Mouse (Mus musculus) intestine, embryonic 15.5 days (tissue): ENCODE results near the gene Pdzrn3. TPM values are rescaled to one million over a fixed set of nuclear protein-coding genes. Genes with fewer than 3 reads are reported as not detected.

Experiments used
- ATAC-seq: fragments of 200-750 bp; cut with Nextera tagmentation; 2 replicates; pipeline ENCODE4 v1.8.0; 2017; ENCODE audit warnings: moderate TSS enrichment, moderate library complexity
- H3K27ac ChIP-seq: fragments of 300-500 bp; sonication (generic); 2 replicates; pipeline ENCODE4 v1.5.1; 2015; ENCODE audit warnings: mild to moderate bottlenecking, inconsistent platforms
- H3K27me3 ChIP-seq: fragments of 300-500 bp; sonication (generic); replicated peaks from 2 replicates; pipeline ENCODE4 v1.6.1; 2015; ENCODE audit warnings: inconsistent platforms
- H3K36me3 ChIP-seq: fragments of 300-500 bp; sonication (generic); 2 replicates; pipeline ENCODE4 v1.6.1; 2015; ENCODE audit warnings: inconsistent platforms
- H3K4me1 ChIP-seq: fragments of 300-500 bp; sonication (generic); replicated peaks from 2 replicates; pipeline ENCODE4 v1.6.1; 2015; ENCODE audit warnings: inconsistent platforms
- H3K4me2 ChIP-seq: fragments of 300-500 bp; sonication (generic); replicated peaks from 2 replicates; pipeline ENCODE4 v1.6.1; 2015; ENCODE audit warnings: mild to moderate bottlenecking, inconsistent platforms
- H3K4me3 ChIP-seq: fragments of 300-500 bp; sonication (generic); replicated peaks from 2 replicates; pipeline ENCODE4 v1.5.1; 2015; ENCODE audit warnings: inconsistent platforms
- H3K9ac ChIP-seq: fragments of 300-500 bp; sonication (generic); 2 replicates; pipeline ENCODE4 v1.6.1; 2015; ENCODE audit warnings: inconsistent platforms
- H3K9me3 ChIP-seq: fragments of 300-500 bp; sonication (generic); 2 replicates; pipeline ENCODE4 v1.6.1; 2016; ENCODE audit warnings: inconsistent platforms
- WGBS: fragments of 180-500 bp; shearing (Covaris S2); methylation state at CpG from one replicate; pipeline ENCODE4 v1.1.7; 2015; 5-methylcytosine and 5-hydroxymethylcytosine counted together
- polyA plus RNA-seq: library from polyadenylated mRNA; unstranded; fragments of >200 nt; fragmentation: Nextera tagmentation; extraction: Ambion mirVana; gene quantifications from 2 replicates; pipeline ENCODE4 v1.2.1, GENCODE M21; 2015

Gene Pdzrn3
- polyA plus RNA-seq, 1 experiment from 2014 or later: 10.3 TPM

DNA sequence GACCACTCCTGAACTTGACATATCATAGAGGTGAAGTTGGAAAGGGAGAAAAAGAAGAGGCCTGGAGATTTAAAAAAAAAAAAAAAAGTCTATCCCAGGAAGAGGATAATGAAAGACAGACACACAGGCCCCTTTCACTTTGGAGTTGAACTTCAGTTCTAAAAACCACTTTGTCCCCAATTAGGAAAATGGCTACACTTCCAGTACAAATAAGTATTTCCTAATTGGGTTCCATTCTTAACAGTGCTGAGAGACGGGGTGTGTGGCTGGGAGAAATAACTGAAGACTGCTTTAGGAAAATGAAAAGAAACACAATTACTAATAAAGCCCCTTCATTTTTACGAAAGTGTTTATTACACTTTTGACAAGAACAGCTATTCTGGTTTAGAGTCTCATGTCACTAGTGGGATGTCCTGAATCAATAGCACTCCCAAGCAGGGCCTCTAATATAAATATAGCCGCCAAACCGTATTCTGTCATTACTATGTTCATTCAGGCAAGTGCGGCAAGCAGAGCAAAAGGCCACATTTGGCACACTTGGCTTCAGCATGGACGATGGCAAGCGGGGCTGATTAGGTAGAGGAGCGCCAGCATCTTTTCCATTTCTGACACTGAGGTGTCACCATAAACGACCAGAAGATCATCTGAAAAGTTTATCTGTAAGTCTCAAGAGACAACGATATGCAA is 39.7 kb downstream of the Pdzrn3 start:
- H3K9ac ChIP-seq: no peak overlapping the region
- H3K27ac ChIP-seq: no peak overlapping the region
- 69% methylated on average over 10 of the region's 10 CpGs for WGBS
- H3K4me1 ChIP-seq: peaks cover 12% of the 10 kb centered on the region
- no peak overlapping the region for H3K4me2 ChIP-seq
- no peak for ATAC-seq
- no peaks in the 10 kb centered on the region for H3K9me3 ChIP-seq
- H3K4me3 ChIP-seq: no peak overlapping the region
- no peaks in the 10 kb centered on the region for H3K27me3 ChIP-seq
- H3K36me3 ChIP-seq: no peaks in the 10 kb centered on the region

DNA sequence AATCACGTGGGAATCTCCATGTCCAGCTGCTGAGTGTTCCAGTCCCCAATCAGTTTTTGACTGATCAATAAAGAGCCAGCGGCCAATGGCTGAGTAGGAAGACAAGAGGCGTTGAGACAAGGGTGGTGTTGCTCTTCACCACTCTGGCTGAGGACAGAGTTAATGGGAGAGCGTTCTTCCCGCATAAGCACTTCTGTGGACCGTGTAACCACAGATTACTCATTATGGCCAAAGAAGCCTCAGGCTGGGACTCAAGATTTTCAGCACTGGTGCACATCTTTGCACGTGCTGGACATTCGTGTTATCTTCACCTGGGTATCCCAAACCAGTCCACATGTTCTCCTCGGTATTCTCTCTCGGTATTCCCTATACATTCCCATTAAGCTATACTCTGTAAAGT is 41.0 kb downstream of the Pdzrn3 start:
- H3K9ac ChIP-seq: no peak overlapping the region
- H3K4me2 ChIP-seq: no peak overlapping the region
- WGBS: 88% methylated on average over 10 of the region's 10 CpGs
- ATAC-seq: no peak
- H3K27me3 ChIP-seq: no peaks in the 10 kb centered on the region
- no peaks in the 10 kb centered on the region for H3K36me3 ChIP-seq
- no peak overlapping the region for H3K27ac ChIP-seq
- no peak overlapping the region for H3K4me3 ChIP-seq
- no peaks in the 10 kb centered on the region for H3K9me3 ChIP-seq
- peaks cover 16% of the 10 kb centered on the region for H3K4me1 ChIP-seq

DNA sequence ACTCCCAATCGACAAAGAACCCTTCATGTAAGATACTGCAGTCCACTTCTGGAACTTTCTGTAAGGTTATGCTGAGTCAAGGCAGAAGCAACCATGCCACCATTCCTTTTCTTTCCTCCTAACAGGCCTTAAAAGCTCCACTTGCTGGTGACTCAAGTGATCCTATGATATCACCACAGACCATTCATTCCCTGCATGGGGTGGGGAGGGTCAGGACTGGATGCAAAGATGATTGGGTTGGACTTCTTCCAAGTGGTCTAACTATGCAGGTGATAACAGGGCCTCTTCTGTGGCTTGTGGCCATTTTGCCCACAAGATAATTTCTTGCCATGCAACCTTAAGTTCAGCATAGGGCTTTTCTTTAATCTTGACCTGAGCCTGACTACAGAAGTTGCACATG is 42.0 kb downstream of the Pdzrn3 start:
- 81% methylated on average over 1 of the region's 1 CpGs for WGBS
- H3K4me1 ChIP-seq: peaks cover 22% of the 10 kb centered on the region
- H3K36me3 ChIP-seq: no peaks in the 10 kb centered on the region
- no peaks in the 10 kb centered on the region for H3K9me3 ChIP-seq
- ATAC-seq: no peak
- no peak overlapping the region for H3K4me2 ChIP-seq
- no peaks in the 10 kb centered on the region for H3K27me3 ChIP-seq
- no peak overlapping the region for H3K4me3 ChIP-seq
- H3K9ac ChIP-seq: no peak overlapping the region
- no peak overlapping the region for H3K27ac ChIP-seq

DNA sequence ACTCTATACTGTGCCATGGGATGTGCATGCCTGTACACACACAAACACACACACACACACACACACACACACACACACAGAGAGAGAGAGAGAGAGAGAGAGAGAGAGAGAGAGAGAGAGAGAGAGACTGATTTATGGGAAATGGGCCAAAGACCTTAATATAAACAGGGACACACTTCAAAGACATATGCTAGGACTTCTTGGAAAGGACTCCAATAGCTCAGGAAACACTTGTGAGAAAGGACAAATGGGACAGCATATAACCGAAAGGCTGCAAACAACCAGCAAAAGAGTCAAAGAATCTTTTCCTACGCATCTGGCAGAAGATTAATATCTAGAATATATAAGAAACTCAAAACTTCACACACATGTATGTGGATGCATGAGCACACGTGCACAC is 43.2 kb downstream of the Pdzrn3 start:
- Histone ChIP-seq H3K36me3 (no peaks in the 10 kb centered on the region), H3K4me1 (peaks cover 33% of the 10 kb centered on the region), H3K27ac (no peak overlapping the region), H3K9me3 (no peaks in the 10 kb centered on the region), H3K27me3 (no peaks in the 10 kb centered on the region), H3K4me3 (no peak overlapping the region), H3K9ac (no peak overlapping the region), H3K4me2 (no peak overlapping the region)
- WGBS: 57% methylated on average over 3 of the region's 3 CpGs
- ATAC-seq: no peak

DNA sequence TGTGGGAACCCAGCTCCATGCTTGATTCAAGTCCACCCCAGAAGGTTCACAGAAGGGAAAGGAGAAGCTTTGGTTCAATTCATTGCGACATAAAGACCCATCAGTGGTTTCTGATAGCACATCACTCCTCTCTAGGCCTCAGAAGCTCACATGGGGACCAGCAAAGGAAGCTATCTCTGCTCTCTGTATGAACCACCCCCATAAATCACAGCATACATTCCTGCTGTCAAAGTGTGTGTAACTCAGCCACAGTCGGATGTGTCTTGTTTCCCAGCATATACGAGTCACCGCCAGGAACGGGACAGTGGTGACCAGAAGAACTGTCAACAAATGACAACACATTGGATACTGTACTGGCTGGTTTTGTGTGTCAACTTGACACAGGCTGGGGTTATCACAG is 47.3 kb downstream of the Pdzrn3 start:
- ATAC-seq: peak; percentile 71
- Histone ChIP-seq H3K27ac (no peak overlapping the region), H3K9me3 (no peaks in the 10 kb centered on the region), H3K4me3 (no peak overlapping the region), H3K4me1 (peaks cover 42% of the 10 kb centered on the region), H3K9ac (no peak overlapping the region), H3K4me2 (no peak overlapping the region), H3K27me3 (no peaks in the 10 kb centered on the region), H3K36me3 (no peaks in the 10 kb centered on the region)
- 13% methylated on average over 5 of the region's 5 CpGs for WGBS

DNA sequence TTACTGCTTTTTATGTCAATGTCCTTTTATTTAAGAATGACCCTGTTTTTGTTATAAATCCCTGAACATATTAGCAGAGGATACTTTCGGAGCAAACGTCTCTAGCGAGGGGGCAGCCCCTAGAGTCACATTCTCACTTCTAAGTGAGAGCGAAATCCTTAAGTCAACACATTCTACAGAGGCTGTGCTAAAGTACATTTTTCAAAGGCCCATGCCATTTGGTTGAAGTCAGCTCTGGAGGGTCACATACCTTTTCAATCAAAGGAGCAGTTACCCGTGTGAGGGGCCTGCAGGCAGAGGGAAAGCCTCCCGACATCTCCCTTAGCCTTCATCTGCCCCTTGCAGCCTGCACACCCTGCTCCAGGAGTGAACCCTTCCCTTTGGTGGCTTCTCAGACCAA is 48.2 kb downstream of the Pdzrn3 start:
- WGBS: 23% methylated on average over 6 of the region's 6 CpGs
- no peak overlapping the region for H3K27ac ChIP-seq

DNA sequence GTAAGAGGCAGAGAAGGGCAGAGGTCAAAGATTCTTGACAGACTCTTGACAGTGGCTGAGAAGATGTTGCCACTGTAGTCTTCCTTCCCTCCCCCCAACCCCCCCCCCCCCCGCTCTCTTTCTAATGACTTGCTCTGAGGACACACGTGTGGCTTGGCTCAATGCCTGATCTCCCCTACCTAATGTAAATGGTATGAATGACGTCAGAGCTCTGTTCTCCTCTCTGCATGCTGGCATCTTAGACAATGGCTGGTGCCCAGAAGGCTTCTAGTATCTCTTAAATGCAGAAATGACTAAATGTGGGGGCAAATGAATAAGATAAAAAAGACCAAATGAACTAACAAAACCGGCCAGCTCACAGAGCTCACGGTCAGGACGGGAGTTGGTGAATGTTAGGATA is 49.2 kb downstream of the Pdzrn3 start:
- Histone ChIP-seq H3K36me3 (no peaks in the 10 kb centered on the region), H3K9ac (no peak overlapping the region), H3K27ac (no peak overlapping the region), H3K4me3 (no peak overlapping the region), H3K27me3 (no peaks in the 10 kb centered on the region), H3K4me1 (peaks cover 34% of the 10 kb centered on the region), H3K9me3 (no peaks in the 10 kb centered on the region), H3K4me2 (no peak overlapping the region)
- no peak for ATAC-seq
- 37% methylated on average over 6 of the region's 6 CpGs for WGBS

More for the DNA sequence above, 48.2 kb downstream of the Pdzrn3 start:
- Histone ChIP-seq H3K36me3 (no peaks in the 10 kb centered on the region), H3K4me3 (no peak overlapping the region), H3K9ac (no peak overlapping the region), H3K4me1 (peaks cover 40% of the 10 kb centered on the region), H3K4me2 (no peak overlapping the region), H3K9me3 (no peaks in the 10 kb centered on the region), H3K27me3 (no peaks in the 10 kb centered on the region)
- ATAC-seq: peak; percentile 63

DNA sequence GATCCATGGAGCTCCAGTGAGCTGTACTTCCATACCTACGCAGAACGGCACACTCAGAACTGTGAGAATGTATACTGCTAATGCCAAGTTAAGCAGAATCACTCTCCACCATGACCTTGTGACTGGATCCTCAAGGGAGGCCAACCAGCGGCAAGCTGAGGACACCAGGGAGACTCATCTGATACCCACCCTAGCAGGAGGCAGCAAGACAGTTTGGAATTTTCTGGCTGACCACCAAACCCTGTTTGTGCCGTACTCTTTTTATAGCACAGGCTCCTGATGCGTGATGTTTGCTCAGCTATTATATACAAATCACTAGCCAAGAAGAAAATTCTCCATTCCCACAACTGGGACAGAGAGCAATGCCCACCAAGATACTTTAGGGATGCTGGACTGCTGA is 50.0 kb downstream of the Pdzrn3 start:
- no peak overlapping the region for H3K4me3 ChIP-seq
- H3K36me3 ChIP-seq: no peaks in the 10 kb centered on the region
- H3K27ac ChIP-seq: no peak overlapping the region
- 77% methylated on average over 5 of the region's 5 CpGs for WGBS
- no peaks in the 10 kb centered on the region for H3K9me3 ChIP-seq
- ATAC-seq: no peak
- peaks cover 31% of the 10 kb centered on the region for H3K4me1 ChIP-seq
- H3K27me3 ChIP-seq: no peaks in the 10 kb centered on the region
- no peak overlapping the region for H3K4me2 ChIP-seq
- no peak overlapping the region for H3K9ac ChIP-seq

DNA sequence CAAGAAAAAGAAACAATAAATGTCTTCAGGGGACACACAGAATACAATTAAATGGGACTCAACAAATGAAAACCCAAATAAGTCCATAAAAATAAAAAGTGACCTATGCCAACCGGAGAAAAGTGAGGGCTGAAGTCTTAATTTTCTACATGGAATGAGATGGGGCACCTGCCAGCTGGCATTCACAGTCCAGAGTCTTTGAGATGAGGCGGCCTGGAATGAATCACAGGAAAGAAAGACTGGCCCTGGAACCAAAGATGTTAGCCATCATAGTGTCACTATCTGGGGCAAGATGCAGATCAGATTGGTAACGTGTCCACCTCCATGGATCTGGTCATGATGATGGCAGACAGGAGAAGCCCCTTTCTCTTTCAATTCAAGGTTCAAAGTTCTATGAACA is 50.5 kb downstream of the Pdzrn3 start:
- no peak for ATAC-seq
- no peak overlapping the region for H3K9ac ChIP-seq
- no peak overlapping the region for H3K4me2 ChIP-seq
- H3K4me1 ChIP-seq: peaks cover 29% of the 10 kb centered on the region
- H3K9me3 ChIP-seq: no peaks in the 10 kb centered on the region
- 89% methylated on average over 3 of the region's 3 CpGs for WGBS
- H3K4me3 ChIP-seq: no peak overlapping the region
- H3K36me3 ChIP-seq: no peaks in the 10 kb centered on the region
- no peak overlapping the region for H3K27ac ChIP-seq
- no peaks in the 10 kb centered on the region for H3K27me3 ChIP-seq

DNA sequence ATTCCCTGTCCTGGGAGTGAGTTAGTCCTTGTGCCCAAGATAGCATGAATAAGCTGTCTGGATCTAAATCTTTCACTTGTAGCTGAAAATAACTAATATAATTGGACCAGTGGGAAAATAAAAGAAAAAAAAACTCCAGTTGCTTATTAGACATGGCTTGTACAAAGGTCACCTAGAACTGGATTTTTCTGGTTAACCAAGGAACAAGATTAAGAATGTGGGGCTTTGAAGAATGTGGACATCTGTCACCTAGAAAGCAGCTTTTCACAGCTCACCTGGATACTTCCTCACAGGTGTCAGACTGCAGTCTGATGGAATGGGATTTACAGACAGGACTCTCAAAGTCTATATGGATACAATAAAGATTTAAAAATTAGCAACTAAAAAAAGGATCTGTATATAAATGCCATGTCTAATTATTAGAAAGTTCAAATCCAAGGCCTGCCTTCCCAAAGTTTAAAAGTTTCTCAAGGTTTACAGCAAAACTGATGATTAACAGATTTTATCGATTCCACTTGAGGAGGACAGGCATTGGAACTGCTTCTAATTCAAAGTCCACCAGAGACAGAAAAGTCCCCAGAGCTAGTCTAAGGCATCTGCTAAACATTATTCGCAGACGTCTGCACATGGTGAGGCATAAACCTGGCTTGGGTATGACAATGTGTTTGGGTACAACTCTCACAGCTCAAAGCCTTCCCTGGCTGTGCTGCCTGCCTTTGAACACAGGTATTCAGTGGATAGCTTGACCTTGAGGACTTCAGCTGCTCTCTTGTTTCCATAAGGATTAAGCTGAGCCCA is 51.7 kb downstream of the Pdzrn3 start:
- Histone ChIP-seq H3K27me3 (no peaks in the 10 kb centered on the region), H3K36me3 (no peaks in the 10 kb centered on the region), H3K9ac (no peak overlapping the region), H3K4me3 (no peak overlapping the region), H3K9me3 (no peaks in the 10 kb centered on the region), H3K27ac (no peak overlapping the region), H3K4me1 (peaks cover 22% of the 10 kb centered on the region), H3K4me2 (no peak overlapping the region)
- no peak for ATAC-seq
- 69% methylated on average over 3 of the region's 3 CpGs for WGBS

DNA sequence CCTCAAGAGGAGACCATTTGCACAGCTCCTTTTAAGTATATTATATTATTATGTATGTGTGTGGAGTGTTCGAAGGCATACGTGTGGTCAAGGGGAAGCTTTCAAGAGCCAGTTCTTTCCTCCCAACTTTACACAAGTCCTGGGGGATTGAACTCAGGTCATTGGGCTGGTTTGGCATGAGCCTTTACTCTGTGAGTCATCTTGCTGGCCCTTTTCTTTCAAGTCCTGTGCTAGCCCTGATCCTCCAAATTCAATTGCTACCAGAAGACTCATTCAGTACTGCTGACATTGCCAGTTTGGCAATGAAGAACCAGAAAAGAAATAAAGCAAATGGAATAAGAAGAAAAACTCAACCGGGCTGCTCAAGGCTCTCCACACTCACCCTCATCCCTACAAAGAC is 55.1 kb downstream of the Pdzrn3 start:
- Histone ChIP-seq H3K9me3 (no peaks in the 10 kb centered on the region), H3K27ac (no peak overlapping the region), H3K4me1 (peaks cover 9% of the 10 kb centered on the region), H3K4me3 (no peak overlapping the region), H3K4me2 (no peak overlapping the region), H3K36me3 (no peaks in the 10 kb centered on the region), H3K27me3 (no peaks in the 10 kb centered on the region), H3K9ac (no peak overlapping the region)
- 94% methylated on average over 3 of the region's 3 CpGs for WGBS
- ATAC-seq: no peak

DNA sequence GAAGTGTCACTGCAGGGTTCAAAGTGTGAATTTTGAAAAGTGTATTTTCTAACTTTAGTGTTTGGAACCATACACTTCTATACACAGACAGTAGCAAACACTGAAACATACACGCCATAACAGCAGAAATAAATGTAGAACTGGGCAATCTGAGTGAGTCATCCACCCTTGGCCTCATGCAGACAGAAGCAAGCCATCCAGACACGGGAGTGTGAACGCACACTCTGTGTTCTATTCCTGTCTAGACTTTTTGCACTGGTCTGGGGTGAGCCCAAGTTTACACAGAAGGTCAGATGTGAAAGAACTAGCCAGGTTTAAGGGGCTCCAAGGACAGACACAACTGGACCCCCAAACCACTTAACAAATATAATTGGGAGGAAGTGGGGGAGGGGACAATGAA is 57.3 kb downstream of the Pdzrn3 start:
- no peak overlapping the region for H3K9ac ChIP-seq
- H3K9me3 ChIP-seq: no peaks in the 10 kb centered on the region
- no peaks in the 10 kb centered on the region for H3K27me3 ChIP-seq
- no peak overlapping the region for H3K4me2 ChIP-seq
- 0 out of 2 replicates have a peak, but pooled peaks have one; percentile 9 for ATAC-seq
- WGBS: 54% methylated on average over 3 of the region's 3 CpGs
- H3K36me3 ChIP-seq: no peaks in the 10 kb centered on the region
- no peak overlapping the region for H3K27ac ChIP-seq
- H3K4me1 ChIP-seq: peaks cover 12% of the 10 kb centered on the region
- no peak overlapping the region for H3K4me3 ChIP-seq
